Mouse (Mus musculus) olfactory bulb, adult 2 months (tissue): Measurements from ENCODE around the gene Klc2.

ENCODE experiments used
- CTCF ChIP-seq: fragments of 200-500 bp; IDR thresholded peaks from 2 replicates; pipeline ENCODE4 v1.5.1; 2012; ENCODE audit warnings: low read depth, mild to moderate bottlenecking, low read length, moderate library complexity; ENCODE audit not compliant: insufficient read depth
- POLR2A ChIP-seq: fragments of 200-500 bp; IDR thresholded peaks from 2 replicates; pipeline ENCODE4 v1.6.1; 2012; ENCODE audit warnings: mild to moderate bottlenecking, low read depth, low read length, moderate library complexity; ENCODE audit not compliant: insufficient read depth

DNA sequence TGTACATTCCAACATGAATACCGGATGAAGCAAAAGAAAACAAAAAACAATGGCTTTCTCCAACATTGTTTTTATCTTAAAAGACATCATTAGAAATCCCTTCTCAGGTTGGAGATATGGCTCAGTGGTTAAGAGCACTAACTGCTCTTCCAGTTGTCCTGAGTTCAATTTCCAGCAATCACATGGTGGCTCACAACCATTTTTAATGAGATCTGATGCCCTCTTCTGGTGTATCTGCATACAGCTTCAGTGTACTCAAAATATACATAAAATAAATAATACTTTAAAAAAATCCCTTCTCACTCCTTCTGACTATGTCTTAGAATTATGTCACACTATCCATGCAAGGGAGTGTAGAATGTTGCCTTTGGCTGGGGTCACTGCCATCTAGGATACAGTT, 39.1 kb downstream of the Klc2 start:
- TF ChIP-seq CTCF (no peak), POLR2A (no peak)
